Mouse (Mus musculus): ENCODE measurements around the gene Btg1. TPM values are rescaled to one million over a fixed set of nuclear protein-coding genes. Genes with fewer than 3 reads are reported as not detected.

Btg1 gene
- total RNA-seq, 2 experiments from 2014 or later = 46.8 to 48.7 TPM

GRCm38 (mm10) chr10:96628100-96628912 is 11.5 kb downstream of the Btg1 start:
- DNase-seq = no peak
- intact Hi-C loops (cut with DNase I) = loop anchor here (10.0 kb wide), 3 partner anchors 96 to 1066 kb away; partner anchors contain the start of gene Ccer1

DNA sequence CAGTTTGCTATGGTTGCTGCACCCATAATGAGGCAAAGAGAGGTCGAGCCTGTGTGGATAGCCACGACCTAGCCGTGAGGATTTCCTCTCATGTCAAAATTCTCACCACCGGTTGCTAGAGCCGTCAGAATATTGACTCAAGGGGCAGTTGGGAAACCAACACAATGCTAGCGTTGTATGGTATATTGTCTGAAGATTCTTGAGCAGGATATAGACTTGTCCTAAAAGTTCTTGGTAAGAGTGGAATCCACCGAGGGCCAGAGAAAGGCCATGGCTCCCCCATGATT is 12.1 kb downstream of the Btg1 start:
- intact Hi-C loops (cut with DNase I) = loop anchor here (10.0 kb wide), 3 partner anchors 96 to 1066 kb away; partner anchors contain the start of gene Ccer1

DNA sequence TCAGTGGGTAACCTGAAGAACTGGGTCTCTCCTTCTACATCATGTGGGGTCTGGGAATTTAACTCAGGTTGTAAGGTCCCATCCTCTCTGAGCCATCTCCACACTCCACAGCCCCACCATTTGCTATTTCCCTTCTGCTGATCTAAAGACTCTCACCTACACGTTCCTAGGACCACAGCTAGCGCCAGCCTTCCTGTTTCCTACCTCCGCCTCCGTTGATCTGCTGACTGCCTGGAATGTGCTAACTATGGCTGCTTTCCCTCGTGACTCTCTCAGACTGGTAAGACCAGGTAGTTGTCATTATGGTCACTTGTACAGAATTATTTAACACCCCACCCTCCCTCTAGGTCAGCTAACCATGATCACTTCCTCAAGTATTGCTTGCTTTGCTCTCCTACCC is 13.3 kb downstream of the Btg1 start:
- intact Hi-C loops (cut with DNase I) = no loop called here
- no peak for DNase-seq

More for the DNA sequence above, 12.1 kb downstream of the Btg1 start:
- no peak for DNase-seq

- intact Hi-C loops (cut with DNase I) = no loop called here
- DNase-seq = no peak
These were observed 14.4 kb downstream of the Btg1 start for GRCm38 (mm10) chr10:96631066-96631711.

DNA sequence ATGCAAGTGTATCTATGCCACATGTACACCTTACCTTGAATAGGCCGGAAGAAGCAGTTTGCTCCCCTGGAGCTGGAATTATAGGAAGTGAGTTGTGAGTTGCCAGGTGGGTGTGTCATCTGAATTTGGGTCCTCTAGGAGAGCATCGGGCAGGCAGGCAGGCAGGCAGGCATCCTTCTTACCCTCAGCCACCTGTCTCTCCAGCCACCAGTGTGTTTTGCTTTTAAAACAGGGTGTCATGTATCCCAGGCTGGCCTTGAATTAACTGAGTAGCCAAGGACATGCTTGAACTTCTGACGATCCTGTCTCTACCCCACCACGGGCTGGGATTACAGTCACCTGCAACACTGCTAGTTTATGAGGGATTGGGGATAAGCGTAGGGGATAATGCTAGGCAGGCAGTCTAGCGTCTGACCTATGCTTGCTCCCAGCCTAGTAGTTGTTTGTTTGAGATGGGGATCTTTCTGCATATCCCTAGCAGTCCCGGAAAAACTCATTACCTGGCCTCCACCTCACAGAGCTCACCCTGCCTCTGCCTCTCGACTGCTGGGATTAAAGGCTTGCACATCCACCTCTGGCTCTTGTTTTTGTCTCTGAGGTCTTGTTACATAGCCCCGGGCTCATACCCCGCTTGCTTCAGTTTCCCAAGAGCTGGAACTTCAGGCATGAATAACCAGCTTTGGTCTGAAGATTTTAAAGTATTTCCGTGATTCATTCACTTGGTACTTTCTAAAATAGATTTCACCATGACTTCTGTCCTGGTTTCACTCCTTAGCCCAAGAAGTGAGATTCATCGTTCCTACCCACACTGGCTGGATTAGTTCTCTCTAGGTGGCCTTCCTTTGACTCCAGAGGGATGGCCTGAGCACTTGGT is 15.7 kb downstream of the Btg1 start:
- intact Hi-C loops (cut with DNase I) = no loop called here
- DNase-seq = no peak

DNA sequence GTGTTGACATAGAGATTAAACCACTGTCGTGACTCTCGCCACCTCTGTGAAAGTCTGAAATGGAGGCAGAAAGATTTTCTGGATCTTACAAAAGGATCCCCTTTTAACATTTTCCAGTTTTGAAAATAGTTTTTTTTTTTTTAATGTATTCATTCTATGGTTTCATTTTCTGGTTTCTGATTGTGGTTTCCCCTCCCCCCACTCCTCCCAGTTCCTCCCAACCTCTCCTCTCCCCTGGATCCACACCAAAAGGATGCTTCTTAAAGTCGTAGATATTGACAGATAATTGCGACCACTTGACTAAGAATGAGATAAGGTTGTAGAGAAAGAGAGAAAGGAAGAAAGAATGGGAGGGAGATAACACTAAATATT is 16.3 kb downstream of the Btg1 start:
- DNase-seq = no peak

GRCm38 (mm10) chr10:96635472-96635871 is 18.7 kb downstream of the Btg1 start:
- DNase-seq = no peak
- intact Hi-C loops (cut with DNase I) = no loop called here

More for the DNA sequence above, 16.3 kb downstream of the Btg1 start:
- intact Hi-C loops (cut with DNase I) = no loop called here

GRCm38 (mm10) chr10:96638477-96638876 is 21.7 kb downstream of the Btg1 start:
- intact Hi-C loops (cut with DNase I) = no loop called here
- no peak for DNase-seq

DNA sequence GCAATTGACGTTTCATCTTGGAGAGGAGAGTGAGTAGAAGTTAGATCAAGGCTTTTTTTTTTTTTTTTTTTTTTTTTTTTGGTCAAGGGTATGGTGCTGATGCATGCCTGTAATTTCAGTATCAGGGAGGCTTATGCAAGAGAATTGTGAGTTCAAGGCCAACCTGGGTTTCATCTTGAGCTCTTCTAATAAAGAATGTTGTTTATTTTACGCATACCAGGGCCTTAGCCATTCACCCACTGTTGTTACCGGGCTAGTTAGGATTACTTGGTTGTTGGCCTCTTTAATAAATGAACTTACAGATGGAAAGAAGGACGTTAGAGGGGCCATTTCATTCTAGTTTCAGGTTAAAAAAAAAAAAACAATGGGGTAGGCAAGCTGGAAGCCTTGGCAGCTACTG is 25.2 kb downstream of the Btg1 start:
- intact Hi-C loops (cut with DNase I) = no loop called here
- no peak for DNase-seq

- intact Hi-C loops (cut with DNase I) = no loop called here
- no peak for DNase-seq
These were observed 25.9 kb downstream of the Btg1 start for GRCm38 (mm10) chr10:96642751-96643150.

GRCm38 (mm10) chr10:96645183-96645582 is 28.4 kb downstream of the Btg1 start:
- no peak for DNase-seq
- intact Hi-C loops (cut with DNase I) = no loop called here

- DNase-seq = peak; percentile 85
- intact Hi-C loops (cut with DNase I) = no loop called here
These were observed 29.4 kb downstream of the Btg1 start for GRCm38 (mm10) chr10:96646024-96646866.

GRCm38 (mm10) chr10:96646867-96647462 is 30.2 kb downstream of the Btg1 start:
- DNase-seq = peak; percentile 18
- intact Hi-C loops (cut with DNase I) = no loop called here

DNA sequence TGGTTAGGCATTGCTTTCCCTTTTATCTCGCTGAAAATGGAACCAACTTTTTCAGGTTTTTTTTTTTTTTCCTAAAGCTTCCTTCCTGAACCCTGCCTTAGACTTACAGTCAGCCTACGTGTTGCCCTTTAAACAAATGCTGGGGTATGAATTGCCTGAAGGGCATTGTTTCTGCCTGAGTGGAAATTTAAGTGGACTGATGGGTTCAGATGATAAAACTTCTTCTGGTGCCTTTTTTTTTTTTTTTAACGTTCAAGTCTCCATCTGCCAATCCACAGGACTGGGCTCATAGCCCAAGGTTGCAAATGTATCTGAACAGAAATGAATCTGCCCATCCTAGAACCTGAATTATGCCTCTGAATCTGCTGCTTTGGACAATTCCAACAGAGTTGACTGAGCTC is 31.4 kb downstream of the Btg1 start:
- peak; percentile 34 for DNase-seq

DNA sequence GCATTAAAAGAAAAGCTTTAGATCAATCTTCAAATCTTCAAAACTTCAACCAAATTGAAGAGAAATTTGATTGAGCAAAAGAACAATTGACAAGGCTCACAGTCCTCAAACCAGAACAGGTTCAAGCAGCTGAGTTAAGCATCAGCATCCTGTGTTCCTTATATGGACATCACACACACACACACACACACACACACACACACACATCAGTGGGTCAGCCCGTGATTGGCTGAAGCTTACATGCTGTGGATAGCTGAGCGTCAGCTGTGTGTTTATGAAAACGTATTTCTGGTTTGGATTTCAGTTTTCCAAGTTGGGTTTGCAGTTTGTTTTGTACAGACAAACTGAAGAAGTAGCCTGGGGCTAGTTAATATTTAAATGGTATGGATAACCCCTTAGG is 32.7 kb downstream of the Btg1 start:
- intact Hi-C loops (cut with DNase I) = no loop called here
- no peak for DNase-seq

More for the DNA sequence above, 31.4 kb downstream of the Btg1 start:
- intact Hi-C loops (cut with DNase I) = no loop called here

- no peak for DNase-seq
- intact Hi-C loops (cut with DNase I) = no loop called here
These were observed 35.6 kb downstream of the Btg1 start for GRCm38 (mm10) chr10:96652372-96652771.

GRCm38 (mm10) chr10:96653030-96653429 is 36.2 kb downstream of the Btg1 start:
- DNase-seq = no peak
- intact Hi-C loops (cut with DNase I) = no loop called here

DNA sequence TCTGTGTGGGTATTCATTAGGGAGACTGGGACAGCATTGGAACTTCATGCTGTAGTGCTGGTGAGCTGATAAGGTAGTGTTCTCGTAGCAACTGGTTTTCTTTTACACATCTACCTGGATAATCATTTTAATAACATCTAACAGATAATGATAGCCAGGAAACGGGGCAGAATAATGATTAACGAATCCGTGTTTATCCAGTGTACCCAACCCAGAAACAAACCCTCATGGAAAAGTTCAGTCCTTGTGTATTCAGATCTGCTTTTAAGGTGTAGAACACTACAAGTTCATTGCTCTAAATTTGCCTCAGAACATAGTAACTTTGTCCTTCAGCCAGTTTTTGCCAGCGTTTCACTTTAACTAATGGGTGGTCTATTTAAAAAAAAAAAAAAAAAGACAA is 37.3 kb downstream of the Btg1 start:
- DNase-seq = no peak
- intact Hi-C loops (cut with DNase I) = no loop called here

DNA sequence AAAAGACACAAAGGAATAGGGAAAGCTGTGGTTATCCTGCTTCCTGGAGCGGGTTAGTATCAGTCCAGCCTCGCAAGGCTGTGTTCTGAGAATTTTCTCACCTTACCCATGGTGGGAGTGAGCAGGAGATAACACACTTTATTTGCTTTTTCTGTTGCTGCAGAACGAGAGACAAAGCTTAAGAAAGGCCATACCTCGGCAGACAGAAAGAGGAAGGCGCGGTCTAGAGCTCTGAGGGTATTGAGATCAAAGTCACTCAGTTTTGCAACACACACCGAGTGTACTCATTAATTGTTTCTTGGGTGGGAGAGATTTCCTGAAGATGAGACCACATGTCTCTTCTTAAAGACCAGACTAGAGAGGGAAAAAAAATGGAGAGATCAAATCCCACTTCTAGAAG is 37.8 kb downstream of the Btg1 start:
- DNase-seq = no peak
- intact Hi-C loops (cut with DNase I) = no loop called here

- DNase-seq = no peak
- intact Hi-C loops (cut with DNase I) = no loop called here
These were observed 38.3 kb downstream of the Btg1 start for GRCm38 (mm10) chr10:96655066-96655465.
